Mouse (Mus musculus) thymus, adult 2 months (tissue): ENCODE measurements around the gene Nemf.

Experiments used
- CTCF ChIP-seq: fragments of 200-500 bp; IDR thresholded peaks from 2 replicates; pipeline ENCODE4 v1.5.1; 2012; ENCODE audit warnings: mild to moderate bottlenecking, control low read depth, low read length, moderate library complexity, borderline replicate concordance; ENCODE audit not compliant: control insufficient read depth, poor library complexity, insufficient read depth; ENCODE audit errors: extremely low read depth
- POLR2A ChIP-seq: fragments of 200-500 bp; IDR thresholded peaks from 2 replicates; pipeline ENCODE4 v1.6.1; 2012; ENCODE audit warnings: mild to moderate bottlenecking, low read length, control low read depth, moderate library complexity; ENCODE audit not compliant: control insufficient read depth, poor library complexity, insufficient read depth; ENCODE audit errors: extremely low read depth

GRCm38 (mm10) chr12:69333547-69333946 lies 23.4 kb downstream of the Nemf start:
- TF ChIP-seq CTCF (no peak), POLR2A (no peak)
